Mouse (Mus musculus) midbrain, postnatal 0 days (tissue): ENCODE data around the gene Fam166a. TPM values are rescaled to one million over a fixed set of nuclear protein-coding genes. Genes with fewer than 3 reads are reported as not detected.

Experiments used
- ATAC-seq: fragments of 200-750 bp; cut with Nextera tagmentation; 2 replicates; pipeline ENCODE4 v1.8.0; 2017; ENCODE audit warnings: moderate number of reproducible peaks, mild to moderate bottlenecking, moderate TSS enrichment, moderate library complexity; ENCODE audit not compliant: low FRiP score
- DNase-seq: peaks from one replicate; pipeline ENCODE4 v3.0.0-alpha.2; 2015; ENCODE audit warnings: low spot score
- H3K27ac ChIP-seq: fragments of 300-500 bp; sonication (generic); 2 replicates; pipeline ENCODE4 v1.5.1; 2014; ENCODE audit warnings: low read depth, mild to moderate bottlenecking, low read length, mixed read lengths
- H3K27me3 ChIP-seq: fragments of 300-500 bp; sonication (generic); 2 replicates; pipeline ENCODE4 v1.6.1; 2014; ENCODE audit warnings: low read length, control low read depth, mixed read lengths; ENCODE audit not compliant: insufficient read depth
- H3K36me3 ChIP-seq: fragments of 300-500 bp; sonication (generic); 2 replicates; pipeline ENCODE4 v1.6.1; 2014; ENCODE audit warnings: low read length, control low read depth, mixed read lengths; ENCODE audit not compliant: insufficient read depth
- H3K4me1 ChIP-seq: fragments of 300-500 bp; sonication (generic); 2 replicates; pipeline ENCODE4 v1.6.1; 2014; ENCODE audit warnings: mild to moderate bottlenecking, control low read depth, antibody characterized with exemption, low read length, mixed read lengths; ENCODE audit not compliant: insufficient read depth
- H3K4me2 ChIP-seq: fragments of 300-500 bp; sonication (generic); 2 replicates; pipeline ENCODE4 v1.6.1; 2014; ENCODE audit warnings: low read depth, mild to moderate bottlenecking, low read length, mixed read lengths; ENCODE audit not compliant: poor library complexity, severe bottlenecking
- H3K4me3 ChIP-seq: fragments of 300-500 bp; sonication (generic); 2 replicates; pipeline ENCODE4 v1.5.1; 2014; ENCODE audit warnings: low read depth, mild to moderate bottlenecking, low read length, moderate library complexity
- H3K9ac ChIP-seq: fragments of 300-500 bp; sonication (generic); replicated peaks from 2 replicates; pipeline ENCODE4 v1.6.1; 2014; ENCODE audit warnings: mild to moderate bottlenecking, low read length, moderate library complexity, mixed read lengths; ENCODE audit not compliant: poor library complexity, severe bottlenecking
- H3K9me3 ChIP-seq: fragments of 300-500 bp; sonication (generic); 2 replicates; pipeline ENCODE4 v1.6.1; 2016; ENCODE audit warnings: low read length, control low read depth
- CTCF ChIP-seq: IDR thresholded peaks from 2 replicates; pipeline ENCODE4 v1.5.1; 2016; ENCODE audit warnings: antibody characterized with exemption, mild to moderate bottlenecking
- WGBS: fragments of 180-500 bp; shearing (Covaris S2); extraction: QIAGEN DNeasy Blood & Tissue Kit; methylation state at CpG from one replicate; pipeline ENCODE4 v1.1.7; 2014; 5-methylcytosine and 5-hydroxymethylcytosine counted together
- polyA plus RNA-seq: library from polyadenylated mRNA; unstranded; fragments of >200 nt; fragmentation: Nextera tagmentation; extraction: Ambion mirVana; gene quantifications from 2 replicates; pipeline ENCODE4 v1.2.1, GENCODE M21; 2015
- total RNA-seq: library from RNA; depleted of rRNA; stranded (reverse); fragments of >200 nt; gene quantifications from 2 replicates; pipeline ENCODE4 v1.2.3, GENCODE M21; 2014

Fam166a gene
- total and polyA plus RNA-seq, 2 experiments from 2014 or later, result not detected

DNA sequence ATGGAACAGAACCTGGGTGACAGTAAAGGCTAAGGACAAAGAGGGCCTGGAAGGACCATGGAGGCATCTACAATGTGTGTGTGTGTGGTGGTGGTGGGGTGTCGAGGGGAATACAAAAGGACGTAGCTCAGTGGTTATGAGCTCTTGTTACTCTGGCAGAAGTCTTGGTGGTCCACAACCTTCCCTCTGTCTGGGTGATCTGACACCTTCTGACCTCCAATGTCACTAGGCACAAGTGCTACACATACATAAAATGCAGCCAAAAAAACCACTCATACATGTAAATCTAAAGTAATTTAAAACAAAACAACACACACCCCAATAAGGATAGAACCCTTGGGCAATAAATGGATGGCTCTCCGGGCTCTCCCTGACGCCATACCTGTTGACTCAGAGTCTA is 8.9 kb downstream of the Fam166a start:
- TF ChIP-seq CTCF, result no peak
- DNase-seq, result no peak
- Histone ChIP-seq H3K27ac (no peak overlapping the region), H3K9ac (no peak overlapping the region), H3K9me3 (no peaks in the 10 kb centered on the region), H3K4me2 (no peak overlapping the region), H3K4me1 (peaks cover 6% of the 10 kb centered on the region; the same call in 1 of the 2 replicates), H3K4me3 (no peak overlapping the region), H3K27me3 (no peaks in the 10 kb centered on the region), H3K36me3 (no peaks in the 10 kb centered on the region)
- WGBS, result 94% methylated on average over 4 of the region's 4 CpGs
- no peak for ATAC-seq

GRCm38 (mm10) chr2:25228431-25228889 is 9.9 kb downstream of the Fam166a start:
- WGBS, result 2% methylated on average over 7 of the region's 7 CpGs

DNA sequence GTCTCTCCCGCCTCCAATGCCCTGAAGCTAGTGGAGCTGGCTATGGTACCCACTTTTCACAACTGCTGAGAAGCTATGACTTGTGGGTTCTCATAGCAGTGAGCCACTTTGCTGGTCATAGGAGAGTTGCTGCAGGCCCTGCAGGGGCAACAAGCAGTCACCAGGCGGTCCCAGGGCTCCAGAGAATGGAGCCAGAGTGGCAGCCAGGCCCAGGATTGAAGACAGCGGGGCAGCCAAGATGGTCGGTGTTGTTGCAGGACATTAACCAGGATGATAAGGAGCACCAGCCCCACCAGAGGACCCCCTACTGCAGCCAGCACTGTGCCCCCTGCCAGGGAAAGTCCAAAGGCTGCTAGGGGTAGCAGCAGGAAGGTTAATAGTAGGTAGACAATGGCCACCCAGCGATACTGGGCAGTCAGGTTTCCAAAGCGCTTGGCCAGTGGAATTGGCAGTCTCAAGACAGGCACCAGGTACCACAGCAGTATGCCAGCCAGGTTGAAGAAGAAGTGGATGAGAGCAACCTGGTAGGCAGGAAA is 10.5 kb downstream of the Fam166a start:
- DNase-seq, result no peak
- 69% methylated on average over 6 of the region's 6 CpGs for WGBS
- peak overlapping the region; percentile 8; the same call in 1 of the 2 replicates for H3K27ac ChIP-seq
- H3K9ac ChIP-seq, result no peak overlapping the region
- H3K4me2 ChIP-seq, result peak overlapping the region; percentile 4
- no peak for ATAC-seq
- H3K27me3 ChIP-seq, result no peaks in the 10 kb centered on the region
- no peaks in the 10 kb centered on the region for H3K36me3 ChIP-seq
- H3K9me3 ChIP-seq, result no peaks in the 10 kb centered on the region
- TF ChIP-seq CTCF, result no peak
- H3K4me1 ChIP-seq, result no peaks in the 10 kb centered on the region; the same call in 1 of the 2 replicates
- H3K4me3 ChIP-seq, result no peak overlapping the region

More at GRCm38 (mm10) chr2:25228431-25228889, 9.9 kb downstream of the Fam166a start:
- peak overlapping the region; percentile 77 for H3K27ac ChIP-seq
- H3K4me2 ChIP-seq, result peak overlapping the region; percentile 4
- peaks cover 3% of the 10 kb centered on the region; the same call in 1 of the 2 replicates for H3K4me1 ChIP-seq
- no peaks in the 10 kb centered on the region for H3K27me3 ChIP-seq
- peak; percentile 91 for DNase-seq
- H3K36me3 ChIP-seq, result no peaks in the 10 kb centered on the region
- no peak overlapping the region for H3K9ac ChIP-seq
- H3K4me3 ChIP-seq, result no peak overlapping the region
- TF ChIP-seq CTCF, result peak; percentile 79
- peak; percentile 39 for ATAC-seq
- H3K9me3 ChIP-seq, result no peaks in the 10 kb centered on the region

DNA sequence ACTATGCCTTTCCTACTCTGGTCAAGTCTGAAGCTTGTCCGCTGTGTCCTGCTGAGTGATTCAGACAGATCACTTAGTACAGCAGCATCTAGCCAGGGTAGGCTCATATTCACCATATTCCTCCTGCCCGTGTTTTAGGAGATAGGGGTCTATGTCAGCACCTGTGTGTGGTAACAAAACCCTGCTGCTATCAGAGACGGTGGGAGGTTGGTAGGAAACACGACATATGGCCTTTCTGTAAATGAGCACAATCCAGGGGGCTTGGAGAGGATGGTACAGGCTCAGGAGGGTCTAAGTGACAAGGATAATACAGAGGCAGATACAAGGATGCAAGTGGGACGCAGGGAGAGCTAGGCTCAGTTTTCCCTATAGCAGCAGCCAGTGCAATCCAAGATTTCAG is 11.0 kb downstream of the Fam166a start:
- DNase-seq (no peak), ATAC-seq (no peak)
- WGBS, result 79% methylated on average over 5 of the region's 5 CpGs
- Histone ChIP-seq H3K27me3 (no peaks in the 10 kb centered on the region), H3K4me2 (no peak overlapping the region), H3K27ac (no peak overlapping the region), H3K9me3 (no peaks in the 10 kb centered on the region), H3K36me3 (no peaks in the 10 kb centered on the region), H3K4me3 (no peak overlapping the region), H3K9ac (no peak overlapping the region), H3K4me1 (no peaks in the 10 kb centered on the region; the same call in 1 of the 2 replicates)
- TF ChIP-seq CTCF, result no peak

DNA sequence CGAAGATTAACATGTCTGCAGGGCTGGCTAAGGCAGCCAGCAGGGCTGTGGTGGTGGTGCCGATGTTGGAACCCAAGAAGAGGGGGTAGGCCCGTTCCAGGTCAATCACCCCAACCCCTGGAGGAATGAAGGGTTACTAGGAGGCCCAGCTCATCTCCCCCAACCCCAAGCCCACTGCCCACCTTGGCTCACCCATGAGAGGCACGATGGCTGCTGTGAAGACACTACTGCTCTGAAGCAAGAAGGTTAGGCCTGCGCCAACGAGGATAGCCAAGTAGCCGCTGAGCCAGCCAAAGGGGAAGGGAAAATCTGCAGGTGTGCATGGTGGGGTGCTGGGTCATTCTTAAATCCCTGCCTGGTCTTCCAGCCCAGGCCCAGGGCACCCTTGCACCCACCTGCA is 12.0 kb downstream of the Fam166a start:
- WGBS, result 90% methylated on average over 7 of the region's 7 CpGs
- no peak for TF ChIP-seq CTCF
- Histone ChIP-seq H3K4me3 (no peak overlapping the region), H3K9ac (no peak overlapping the region), H3K4me1 (no peaks in the 10 kb centered on the region; the same call in 1 of the 2 replicates), H3K9me3 (no peaks in the 10 kb centered on the region), H3K36me3 (no peaks in the 10 kb centered on the region), H3K27me3 (no peaks in the 10 kb centered on the region), H3K4me2 (no peak overlapping the region), H3K27ac (no peak overlapping the region)
- DNase-seq (no peak), ATAC-seq (no peak)

DNA sequence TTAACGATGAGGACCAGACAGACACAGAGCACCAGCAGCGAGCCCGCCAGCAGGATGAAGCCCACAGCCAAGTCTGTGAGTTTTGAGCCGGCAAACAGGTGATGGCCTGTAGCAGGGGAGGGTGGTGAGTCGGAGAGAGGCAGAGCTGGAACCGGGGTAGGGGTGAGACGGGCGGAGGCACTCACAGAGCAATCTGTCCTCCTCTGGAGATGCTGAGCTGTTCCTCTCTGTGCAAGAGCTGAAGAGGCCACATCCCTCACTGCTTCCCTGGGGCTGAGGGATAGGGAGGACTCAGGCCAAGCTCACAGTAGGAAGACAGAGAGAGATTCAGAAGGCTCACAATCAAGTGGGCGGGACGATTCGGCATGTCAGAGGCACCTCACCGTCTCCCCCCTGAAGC is 12.5 kb downstream of the Fam166a start:
- TF ChIP-seq CTCF, result no peak

More for the DNA sequence above, 12.5 kb downstream of the Fam166a start:
- no peaks in the 10 kb centered on the region; the same call in 1 of the 2 replicates for H3K27me3 ChIP-seq
- ATAC-seq, result no peak
- H3K4me3 ChIP-seq, result no peak overlapping the region
- H3K36me3 ChIP-seq, result no peaks in the 10 kb centered on the region
- no peak overlapping the region for H3K4me2 ChIP-seq
- 50% methylated on average over 12 of the region's 12 CpGs for WGBS
- H3K4me1 ChIP-seq, result no peaks in the 10 kb centered on the region; the same call in 1 of the 2 replicates
- H3K9me3 ChIP-seq, result no peaks in the 10 kb centered on the region
- H3K9ac ChIP-seq, result no peak overlapping the region
- no peak for DNase-seq
- H3K27ac ChIP-seq, result no peak overlapping the region
